Mouse (Mus musculus): ENCODE measurements around the gene Ilf3.

GRCm38 (mm10) chr9:21348152-21348551 is 19.5 kb upstream of the Ilf3 start:
- TF ChIP-seq GATA1 (IDR thresholded peaks at IDR 0.05; ENCODE audit: borderline replicate concordance, low read length) (no peak), FLI1 (IDR thresholded peaks at IDR 0.05; ENCODE audit: low read length) (no peak)

Data from megakaryocyte, embryonic 14.5 days (primary cell).